Mouse (Mus musculus): ENCODE data around the gene Ralgds. TPM values are rescaled to one million over a fixed set of nuclear protein-coding genes. Genes with fewer than 3 reads are reported as not detected.

Gene Ralgds
- total and polyA plus RNA-seq, 2 experiments from 2014 or later, result 84.6 to 292 TPM

DNA sequence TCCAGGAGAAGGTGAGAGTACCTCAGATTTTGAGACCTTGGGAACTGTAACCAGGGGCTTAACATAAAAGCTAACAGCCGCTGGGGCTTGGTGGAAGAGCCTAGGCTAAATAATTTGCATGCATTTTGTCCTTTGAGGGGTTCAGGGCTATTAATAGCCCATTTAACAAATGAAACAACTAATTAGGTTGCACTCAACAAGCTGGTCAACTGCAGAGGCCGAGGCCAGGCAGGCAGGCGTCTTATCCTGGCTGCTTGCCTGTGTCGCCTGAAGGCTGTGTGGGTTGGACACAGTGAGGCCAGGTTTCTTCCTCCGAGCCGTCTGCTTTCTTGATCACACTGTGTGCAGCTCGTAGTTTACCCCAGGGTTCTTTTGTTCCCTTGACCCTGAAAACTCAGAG lies 22.7 kb downstream of the Ralgds start:
- Histone ChIP-seq H3K27me3 (ENCODE audit: insufficient read depth, low read length) (no peaks in the 10 kb centered on the region), H3K9ac (replicated peaks; ENCODE audit: low read length, poor library complexity, severe bottlenecking) (no peak overlapping the region), H3K9me3 (ENCODE audit: low read length) (no peaks in the 10 kb centered on the region), H3K4me3 (ENCODE audit: low read depth, low read length) (no peak overlapping the region), H3K4me2 (ENCODE audit: low read depth, low read length, poor library complexity, severe bottlenecking) (peak overlapping the region; percentile 81), H3K4me1 (ENCODE audit: insufficient read depth, low read length) (peaks cover 59% of the 10 kb centered on the region), H3K27ac (ENCODE audit: low read depth, low read length) (0 out of 2 replicates have a peak overlapping the region, but pooled peaks have one; percentile 18), H3K36me3 (ENCODE audit: insufficient read depth, low read length) (peaks cover 1% of the 10 kb centered on the region; the same call in 1 of the 2 replicates)
- DNase-seq (ENCODE audit: low spot score) (peak; percentile 63), ATAC-seq (ENCODE audit: low FRiP score) (no peak)
- TF ChIP-seq CTCF (IDR thresholded peaks at IDR 0.05), result no peak
- 27% methylated on average over 7 of the region's 7 CpGs for WGBS

- Histone ChIP-seq H3K4me1 (ENCODE audit: insufficient read depth, low read length) (peaks cover 59% of the 10 kb centered on the region), H3K9me3 (ENCODE audit: low read length) (no peaks in the 10 kb centered on the region), H3K9ac (replicated peaks; ENCODE audit: low read length, poor library complexity, severe bottlenecking) (no peak overlapping the region), H3K27ac (ENCODE audit: low read depth, low read length) (0 out of 2 replicates have a peak overlapping the region, but pooled peaks have one; percentile 18), H3K4me2 (ENCODE audit: low read depth, low read length, poor library complexity, severe bottlenecking) (no peak overlapping the region), H3K27me3 (ENCODE audit: insufficient read depth, low read length) (no peaks in the 10 kb centered on the region), H3K36me3 (ENCODE audit: insufficient read depth, low read length) (peaks cover 3% of the 10 kb centered on the region; the same call in 1 of the 2 replicates), H3K4me3 (ENCODE audit: low read depth, low read length) (no peak overlapping the region)
- TF ChIP-seq CTCF (IDR thresholded peaks at IDR 0.05), result no peak
- 71% methylated on average over 4 of the region's 4 CpGs for WGBS
- ATAC-seq (ENCODE audit: low FRiP score) (no peak), DNase-seq (ENCODE audit: low spot score) (no peak)
Measured at GRCm38 (mm10) chr2:28536166-28536565, 23.2 kb downstream of the Ralgds start.

DNA sequence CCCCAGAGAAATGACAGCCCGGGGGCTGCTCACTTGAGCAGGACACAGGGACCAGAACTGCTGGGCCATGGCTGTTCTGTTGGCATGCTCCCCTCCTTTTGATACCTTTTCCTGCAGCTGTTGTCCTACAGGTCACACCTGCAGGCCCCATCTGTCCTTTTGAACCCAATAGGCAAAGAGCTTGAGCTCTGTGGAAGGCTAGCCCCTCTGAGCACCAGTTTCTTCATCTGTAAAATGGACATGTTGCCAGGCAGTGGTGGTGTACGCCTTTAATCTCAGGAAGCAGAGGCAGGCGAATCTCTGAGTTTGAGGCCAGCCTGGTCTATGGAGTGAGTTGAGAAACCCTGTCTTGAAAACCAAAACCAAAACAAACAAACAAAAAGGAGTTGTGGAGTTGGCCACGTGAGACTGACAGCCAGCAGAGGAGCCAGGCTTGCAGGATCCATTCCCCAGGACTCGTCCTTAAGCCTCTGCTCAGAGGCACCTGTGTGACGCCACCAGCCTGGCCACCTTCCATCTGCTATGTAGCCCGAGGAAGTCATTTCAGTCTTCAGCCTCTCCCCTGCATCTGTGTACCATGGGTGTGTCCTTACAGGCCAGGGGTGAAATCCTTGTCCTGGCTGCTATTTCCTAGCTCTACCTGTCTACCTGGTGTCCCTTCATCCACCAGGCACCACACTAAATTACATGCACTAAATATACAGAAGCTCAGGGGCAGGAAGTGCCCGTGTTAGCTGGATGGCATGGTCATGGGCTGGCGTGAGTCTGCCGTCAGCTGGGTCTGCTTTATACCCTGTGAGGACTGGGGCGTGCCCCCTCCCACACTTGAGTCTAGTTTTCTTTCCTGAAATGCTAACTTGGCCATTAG lies 24.1 kb downstream of the Ralgds start:
- ATAC-seq (ENCODE audit: low FRiP score), result no peak
- peaks cover 59% of the 10 kb centered on the region for H3K4me1 ChIP-seq (ENCODE audit: insufficient read depth, low read length)
- H3K9me3 ChIP-seq (ENCODE audit: low read length), result no peaks in the 10 kb centered on the region
- H3K27ac ChIP-seq (ENCODE audit: low read depth, low read length), result 0 out of 2 replicates have a peak overlapping the region, but pooled peaks have one; percentile 55
- peak overlapping the region; percentile 20; the same call in 1 of the 2 replicates for H3K4me2 ChIP-seq (ENCODE audit: low read depth, low read length, poor library complexity, severe bottlenecking)
- DNase-seq (ENCODE audit: low spot score), result no peak
- peaks cover 5% of the 10 kb centered on the region for H3K36me3 ChIP-seq (ENCODE audit: insufficient read depth, low read length)
- 58% methylated on average over 11 of the region's 11 CpGs for WGBS
- H3K27me3 ChIP-seq (ENCODE audit: insufficient read depth, low read length), result no peaks in the 10 kb centered on the region
- no peak for TF ChIP-seq CTCF (IDR thresholded peaks at IDR 0.05)
- H3K9ac ChIP-seq (replicated peaks; ENCODE audit: low read length, poor library complexity, severe bottlenecking), result no peak overlapping the region
- H3K4me3 ChIP-seq (ENCODE audit: low read depth, low read length), result no peak overlapping the region

DNA sequence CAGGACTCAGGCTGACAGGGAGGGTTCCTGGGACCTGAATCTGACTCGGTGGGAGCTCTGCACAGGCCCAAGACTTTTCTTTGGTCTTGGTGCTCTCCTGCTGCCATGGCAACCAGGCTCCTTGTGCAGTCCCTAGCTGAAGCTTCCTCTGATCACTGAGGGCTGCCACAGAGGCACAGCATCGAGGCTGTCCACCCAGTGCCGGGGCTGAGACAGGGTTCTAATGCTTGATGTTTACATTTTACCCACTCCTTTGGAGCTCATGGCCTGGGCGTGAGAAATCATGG lies 24.7 kb downstream of the Ralgds start:
- Histone ChIP-seq H3K9ac (replicated peaks; ENCODE audit: low read length, poor library complexity, severe bottlenecking) (no peak overlapping the region), H3K9me3 (ENCODE audit: low read length) (no peaks in the 10 kb centered on the region), H3K4me2 (ENCODE audit: low read depth, low read length, poor library complexity, severe bottlenecking) (peak overlapping the region; percentile 20; the same call in 1 of the 2 replicates), H3K4me1 (ENCODE audit: insufficient read depth, low read length) (peaks cover 54% of the 10 kb centered on the region), H3K27ac (ENCODE audit: low read depth, low read length) (peak overlapping the region; percentile 55; the same call in 1 of the 2 replicates), H3K36me3 (ENCODE audit: insufficient read depth, low read length) (peaks cover 10% of the 10 kb centered on the region), H3K27me3 (ENCODE audit: insufficient read depth, low read length) (no peaks in the 10 kb centered on the region), H3K4me3 (ENCODE audit: low read depth, low read length) (no peak overlapping the region)
- TF ChIP-seq CTCF (IDR thresholded peaks at IDR 0.05), result no peak
- 10% methylated on average over 4 of the region's 4 CpGs for WGBS
- no peak for ATAC-seq (ENCODE audit: low FRiP score)
- no peak for DNase-seq (ENCODE audit: low spot score)

GRCm38 (mm10) chr2:28537995-28538816 lies 25.3 kb downstream of the Ralgds start:
- Histone ChIP-seq H3K9ac (replicated peaks; ENCODE audit: low read length, poor library complexity, severe bottlenecking) (no peak overlapping the region; the same call in 1 of the 2 replicates), H3K27ac (ENCODE audit: low read depth, low read length) (peak overlapping the region; percentile 55), H3K4me3 (ENCODE audit: low read depth, low read length) (no peak overlapping the region), H3K9me3 (ENCODE audit: low read length) (no peaks in the 10 kb centered on the region), H3K4me1 (ENCODE audit: insufficient read depth, low read length) (peaks cover 49% of the 10 kb centered on the region), H3K36me3 (ENCODE audit: insufficient read depth, low read length) (peaks cover 15% of the 10 kb centered on the region), H3K27me3 (ENCODE audit: insufficient read depth, low read length) (no peaks in the 10 kb centered on the region), H3K4me2 (ENCODE audit: low read depth, low read length, poor library complexity, severe bottlenecking) (no peak overlapping the region)
- 54% methylated on average over 8 of the region's 8 CpGs for WGBS
- TF ChIP-seq CTCF (IDR thresholded peaks at IDR 0.05), result no peak
- no peak for ATAC-seq (ENCODE audit: low FRiP score)
- no peak for DNase-seq (ENCODE audit: low spot score)

DNA sequence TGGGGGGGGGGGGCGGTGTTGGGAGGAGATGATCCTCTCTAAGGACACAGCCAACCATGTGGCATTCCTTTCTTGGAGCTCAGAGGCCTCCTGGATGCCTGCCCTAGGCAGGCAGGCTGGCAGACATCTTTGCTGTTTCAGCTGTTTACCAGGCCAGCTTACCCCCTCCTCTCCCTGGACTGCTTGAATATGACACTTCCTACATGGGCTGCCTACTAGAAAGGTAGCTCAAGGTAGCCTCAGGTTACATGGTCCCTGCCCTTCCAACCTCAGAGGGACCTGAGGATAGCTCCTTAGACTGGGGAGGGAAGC lies 25.8 kb downstream of the Ralgds start:
- no peaks in the 10 kb centered on the region for H3K27me3 ChIP-seq (ENCODE audit: insufficient read depth, low read length)
- 33% methylated on average over 1 of the region's 1 CpGs for WGBS
- no peak overlapping the region for H3K4me2 ChIP-seq (ENCODE audit: low read depth, low read length, poor library complexity, severe bottlenecking)
- peaks cover 20% of the 10 kb centered on the region for H3K36me3 ChIP-seq (ENCODE audit: insufficient read depth, low read length)
- no peak for ATAC-seq (ENCODE audit: low FRiP score)
- H3K9ac ChIP-seq (replicated peaks; ENCODE audit: low read length, poor library complexity, severe bottlenecking), result no peak overlapping the region
- no peaks in the 10 kb centered on the region for H3K9me3 ChIP-seq (ENCODE audit: low read length)
- no peak overlapping the region for H3K4me3 ChIP-seq (ENCODE audit: low read depth, low read length)
- peak overlapping the region; percentile 55 for H3K27ac ChIP-seq (ENCODE audit: low read depth, low read length)
- DNase-seq (ENCODE audit: low spot score), result peak; percentile 69
- TF ChIP-seq CTCF (IDR thresholded peaks at IDR 0.05), result no peak
- peaks cover 48% of the 10 kb centered on the region for H3K4me1 ChIP-seq (ENCODE audit: insufficient read depth, low read length)

All from midbrain, postnatal 0 days (tissue).